Mouse (Mus musculus) frontal cortex, postnatal 25 days (tissue): ENCODE measurements around the gene Wnt8b.
"Not testable (repeated sequence)": the region's sequence is repeated elsewhere in the genome, so short reads cannot be mapped to it uniquely, and the experiment has no call there.

Experiments
- DNase-seq, 2 experiments: peaks; one replicate each; pipeline ENCODE4 v3.0.0; 2022; ENCODE audit warnings: low spot score in 2 of 2

Gene Wnt8b

DNA sequence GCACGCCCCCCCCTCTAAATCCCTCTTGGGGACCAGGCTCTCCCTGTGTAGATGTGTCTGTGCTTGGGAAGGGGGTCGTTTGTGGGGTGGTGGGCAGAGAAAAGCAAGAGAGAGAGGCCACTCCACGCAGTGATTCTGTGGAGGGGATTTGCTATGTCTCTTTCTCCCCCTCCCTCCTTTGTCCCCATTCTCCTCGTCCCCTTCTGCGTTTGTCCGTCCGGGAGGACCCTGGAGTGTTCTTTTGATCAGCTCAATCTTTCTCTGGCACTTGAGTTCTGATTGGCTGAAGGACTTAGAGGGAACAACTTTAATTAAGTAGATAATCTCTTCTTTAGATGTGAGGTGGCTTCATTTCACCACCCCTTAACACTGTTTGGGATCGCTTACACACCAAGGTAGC, at the start of gene Wnt8b:
TSS of gene Wnt8b (plus strand) at position 345 of the 400 bp plus-strand sequence.
- no peak for DNase-seq

DNA sequence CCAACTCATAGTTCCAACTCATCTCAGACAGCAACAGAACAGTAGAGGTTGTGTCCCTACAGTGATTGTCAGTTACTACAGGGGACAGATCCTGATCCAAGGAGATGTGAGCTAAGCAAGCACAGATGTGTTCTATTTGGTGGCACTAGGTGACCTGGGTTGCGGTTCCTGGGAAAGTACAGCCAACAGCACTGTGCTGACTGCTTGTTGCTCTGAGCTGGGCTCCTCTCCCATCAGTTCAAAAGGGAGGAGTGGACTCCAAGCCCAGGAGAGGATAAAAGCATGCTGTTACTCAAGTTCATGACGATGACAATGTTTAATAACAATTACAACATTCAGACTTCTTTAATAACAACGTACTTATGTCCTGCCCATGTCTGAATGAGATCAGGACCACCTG, 47.5 kb upstream of the Wnt8b start:
- DNase-seq: no peak

DNA sequence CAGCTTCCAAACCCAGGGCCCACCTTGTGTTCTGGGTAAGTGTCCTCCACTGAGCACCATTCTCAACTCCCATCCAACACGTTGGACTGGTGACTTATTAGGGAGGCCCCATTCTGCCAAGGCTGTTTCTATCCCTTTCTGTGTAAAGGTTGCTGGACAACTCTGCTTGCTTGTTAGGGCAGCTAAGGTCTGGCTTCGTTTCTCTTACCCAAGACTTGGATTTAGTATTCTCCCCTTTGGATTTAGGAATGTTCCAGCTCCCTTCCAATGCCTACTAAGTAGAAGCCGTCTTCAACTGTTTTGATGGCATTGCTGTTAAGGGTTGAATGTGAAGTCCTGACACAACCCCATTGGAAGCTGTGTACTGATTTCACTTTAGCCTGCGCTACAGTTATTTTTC, 45.3 kb upstream of the Wnt8b start:
- no peak for DNase-seq

DNA sequence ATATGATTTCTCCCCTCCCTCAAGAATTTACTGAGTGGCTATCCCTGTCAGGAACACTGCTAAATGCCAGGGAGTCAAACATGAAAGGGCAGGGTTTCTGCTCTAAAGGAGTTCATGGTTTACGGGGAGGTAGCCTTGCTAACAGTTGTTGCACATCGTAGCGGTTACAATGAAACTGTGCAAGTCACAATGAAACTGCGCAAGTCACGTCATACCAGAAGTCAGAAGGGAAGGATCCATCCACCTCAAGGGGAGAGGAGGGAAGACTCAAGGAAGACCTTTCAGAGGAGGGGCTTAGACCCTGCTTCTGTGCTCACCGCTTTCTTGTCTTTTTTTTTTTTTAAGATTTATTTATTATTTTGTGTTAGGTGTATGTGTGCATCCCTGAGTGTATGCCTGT, 38.4 kb upstream of the Wnt8b start:
- no peak for DNase-seq

DNA sequence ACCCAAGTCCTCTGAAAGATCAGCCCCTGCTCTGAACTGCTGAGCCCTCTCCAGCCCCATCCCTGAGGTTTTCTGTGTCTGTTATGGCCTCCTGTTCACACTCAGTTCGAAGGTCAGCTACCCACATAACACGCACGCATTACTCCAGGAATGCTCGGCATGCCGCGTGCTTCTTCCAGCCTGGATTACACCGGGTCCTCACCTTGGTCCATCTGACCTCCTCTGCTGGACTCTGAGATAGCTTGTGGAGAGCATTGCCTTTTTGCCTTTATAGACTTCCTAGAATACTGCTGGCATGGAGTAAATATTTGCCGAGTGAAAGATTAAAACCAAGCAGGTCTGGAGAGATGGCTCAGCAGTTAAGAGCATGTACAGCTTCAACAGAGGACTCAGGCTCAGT, 37.9 kb upstream of the Wnt8b start:
- no peak for DNase-seq

DNA sequence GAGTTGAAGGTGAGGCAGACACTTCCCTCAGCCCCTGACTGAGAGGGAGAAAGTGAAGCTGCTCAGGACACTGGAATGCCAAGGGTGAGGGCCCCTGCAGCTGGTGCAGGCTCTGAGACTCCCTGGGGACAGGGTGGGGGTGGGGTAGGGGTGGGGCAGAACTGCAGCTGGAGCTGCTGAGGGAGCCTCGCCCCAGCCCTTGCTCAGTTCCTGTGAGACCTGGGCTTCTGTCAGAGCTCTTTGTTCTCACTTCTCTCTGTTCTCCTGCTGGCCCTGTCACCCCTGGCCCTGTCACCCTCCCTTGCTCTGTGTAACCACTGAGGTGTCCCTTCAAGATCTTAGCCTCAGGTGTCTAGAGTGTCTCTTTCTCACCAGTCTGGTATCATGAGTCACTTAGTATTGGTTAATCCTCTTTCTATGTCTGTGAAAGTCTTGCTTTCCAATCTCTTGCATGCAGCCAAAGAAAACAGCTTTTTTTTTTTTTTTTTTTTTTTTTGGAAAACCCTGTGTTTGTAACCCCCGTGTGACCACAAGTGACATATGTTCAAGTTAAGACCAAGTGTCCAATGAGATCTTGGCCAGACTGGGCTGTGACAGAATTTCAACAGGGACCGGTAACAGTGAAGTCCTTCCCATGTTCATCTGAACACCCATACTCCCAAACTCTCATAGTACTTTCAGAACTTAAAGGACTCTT, 35.8 kb upstream of the Wnt8b start:
- no peak for DNase-seq

DNA sequence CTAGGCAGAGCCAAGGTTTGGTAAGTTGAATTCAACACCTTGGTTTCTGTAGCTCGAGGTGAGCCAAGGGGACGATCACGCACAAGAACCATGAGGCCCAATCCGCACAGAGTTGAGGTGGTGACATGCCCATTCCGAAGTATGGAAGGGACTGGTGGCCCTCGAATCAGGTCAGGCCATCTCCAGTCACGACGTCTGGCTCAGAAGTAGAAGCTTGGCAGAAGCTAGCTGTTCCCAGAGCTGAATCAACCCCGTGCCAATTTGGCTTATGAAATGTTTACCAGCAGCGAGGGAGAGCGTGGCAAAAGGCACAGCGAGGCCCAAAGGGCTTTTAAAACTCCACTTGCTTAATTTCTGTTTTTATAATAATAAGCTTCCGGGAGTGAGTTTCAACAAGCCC, 34.6 kb upstream of the Wnt8b start:
- DNase-seq: no peak

DNA sequence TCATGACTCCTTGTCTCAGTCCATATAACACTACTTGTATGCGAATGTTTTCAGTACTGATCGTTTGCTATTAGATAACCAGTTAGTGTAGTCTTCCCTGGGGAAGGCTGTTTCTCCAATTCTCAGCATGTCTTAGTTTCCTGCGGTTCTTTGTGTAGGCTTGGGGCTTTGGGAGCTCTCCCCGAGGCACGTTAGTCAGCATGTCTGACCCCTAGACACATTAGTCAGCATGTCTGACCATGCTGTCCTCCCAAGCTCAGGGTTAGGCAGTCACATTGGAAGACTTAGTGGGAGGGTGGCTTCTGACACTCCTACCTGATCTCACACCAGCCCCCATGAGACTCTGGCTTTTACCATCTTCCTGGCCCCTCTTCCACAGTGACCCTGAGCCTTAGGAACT, 32.8 kb upstream of the Wnt8b start:
- DNase-seq: no peak

DNA sequence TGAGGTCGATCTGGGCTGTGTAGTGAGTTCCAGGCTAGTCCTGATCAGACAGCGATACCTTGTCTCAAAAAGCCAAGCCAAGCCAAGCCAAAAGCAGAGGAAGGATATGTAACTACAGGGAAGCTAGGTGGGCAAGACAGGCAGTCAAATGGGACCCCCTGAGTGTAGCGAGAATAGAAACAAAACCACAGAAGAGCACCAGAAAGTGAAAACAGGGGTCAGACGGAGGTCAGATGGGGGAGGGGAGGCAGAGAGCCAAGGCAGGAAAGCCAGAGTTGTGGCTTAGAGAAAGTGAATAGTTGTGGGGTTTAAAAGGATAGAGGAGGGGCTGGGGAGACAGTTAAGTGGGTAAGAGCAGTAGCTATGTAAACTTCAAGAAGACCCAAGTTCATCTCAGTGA, 31.8 kb upstream of the Wnt8b start:
- no peak for DNase-seq

DNA sequence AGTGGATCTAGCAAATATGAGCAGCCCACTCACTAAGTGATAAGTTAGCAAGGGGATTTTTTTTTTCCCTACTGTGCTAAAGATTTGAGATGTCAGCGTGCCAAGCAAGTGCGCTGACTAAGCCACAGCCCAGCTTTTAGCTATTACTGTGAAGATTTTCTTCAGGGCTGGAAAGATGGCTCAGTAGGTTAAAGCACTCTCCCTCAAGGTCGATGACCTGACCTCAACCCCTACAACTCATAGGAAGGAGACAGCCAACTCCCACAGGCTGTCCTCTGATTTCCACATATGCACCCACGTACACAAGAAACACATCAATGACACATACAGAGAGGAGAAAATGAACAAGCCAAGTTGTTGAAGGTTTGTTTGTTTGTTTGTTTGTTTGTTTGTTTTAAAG, 31.1 kb upstream of the Wnt8b start:
- DNase-seq: no peak

DNA sequence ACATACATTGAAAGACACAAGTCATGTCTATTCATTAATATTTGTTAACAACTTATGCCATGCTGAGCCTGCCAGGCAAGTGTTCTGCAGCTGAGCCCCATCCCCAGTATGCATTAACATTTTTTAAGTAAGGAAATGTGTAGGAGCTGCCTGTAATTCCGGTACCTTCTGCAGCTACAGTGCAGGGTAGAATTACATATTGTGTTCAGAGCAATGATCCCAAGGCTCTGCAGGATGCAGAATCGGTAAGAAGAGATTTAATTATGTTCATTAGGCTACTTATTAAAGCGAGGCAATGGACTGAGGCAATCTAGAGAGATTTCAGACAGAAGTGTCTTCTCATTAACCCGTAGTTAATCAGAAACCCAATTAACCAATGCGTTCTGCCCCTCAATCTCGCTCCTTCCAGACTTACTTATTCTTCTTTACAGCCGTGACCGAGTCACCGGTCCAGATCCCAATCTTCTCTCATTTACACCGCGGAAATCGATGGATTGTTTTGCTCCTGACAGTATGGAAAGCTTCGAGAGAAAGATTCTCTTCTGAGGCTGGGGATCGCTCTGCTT, 27.2 kb upstream of the Wnt8b start:
- not testable (repeated sequence) for DNase-seq

DNA sequence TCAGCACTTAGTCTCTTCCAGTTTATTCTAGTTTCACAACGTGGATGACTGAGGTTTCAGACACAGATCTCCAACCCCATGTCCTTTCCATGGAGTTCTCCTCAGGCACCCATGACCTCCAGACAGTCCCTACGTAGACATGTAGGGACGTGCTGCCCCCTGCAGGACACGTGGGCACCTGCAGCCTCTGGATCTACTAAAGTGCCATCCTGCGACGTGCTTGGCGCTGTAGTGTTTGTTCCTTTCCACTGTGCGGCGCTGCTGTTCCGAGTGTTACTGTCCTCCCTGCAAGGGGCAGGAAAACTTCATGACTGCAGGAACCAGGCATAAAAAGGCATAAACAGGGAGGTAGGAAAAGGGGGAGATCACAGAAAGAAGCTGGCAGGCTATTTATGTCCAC, 19.1 kb upstream of the Wnt8b start:
- DNase-seq: peak; percentile 55

DNA sequence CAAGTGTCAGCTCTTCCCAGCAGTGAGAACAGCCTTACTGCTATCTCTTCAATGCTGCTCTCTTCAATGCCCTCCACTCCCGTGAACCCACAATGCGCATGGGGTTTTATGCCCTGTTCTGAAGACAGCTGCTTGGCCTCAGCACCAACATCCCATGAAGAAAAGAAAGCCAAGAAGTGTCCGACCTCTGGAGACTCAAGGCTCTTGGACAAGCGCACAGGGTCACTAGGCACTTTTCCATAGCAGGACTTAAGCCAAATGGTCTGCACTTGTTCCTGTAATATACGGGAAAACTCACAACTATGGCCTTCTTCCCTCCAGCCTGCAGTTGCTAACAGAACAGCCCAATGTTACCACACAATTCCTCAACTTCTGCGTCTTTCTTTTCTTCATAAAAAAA, 18.0 kb upstream of the Wnt8b start:
- no peak for DNase-seq

DNA sequence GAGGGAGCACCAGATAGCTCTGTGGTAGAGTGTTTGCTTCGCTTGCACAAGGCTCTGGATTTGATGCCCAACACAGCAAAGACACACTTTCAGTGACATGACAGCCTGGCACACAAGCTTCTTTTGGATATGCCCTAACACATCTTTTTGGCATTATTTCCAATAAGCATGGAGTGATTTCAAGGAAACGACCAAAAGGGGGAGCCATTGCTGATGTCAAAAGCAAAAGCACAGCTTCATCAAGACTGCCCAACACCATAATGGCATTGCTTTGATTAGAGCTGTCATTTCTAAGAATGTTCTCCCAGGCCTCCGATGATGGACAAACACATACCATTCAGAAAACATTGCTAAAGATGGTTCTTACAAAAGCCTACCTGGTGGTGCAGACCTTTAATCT, 16.7 kb upstream of the Wnt8b start:
- DNase-seq: no peak

DNA sequence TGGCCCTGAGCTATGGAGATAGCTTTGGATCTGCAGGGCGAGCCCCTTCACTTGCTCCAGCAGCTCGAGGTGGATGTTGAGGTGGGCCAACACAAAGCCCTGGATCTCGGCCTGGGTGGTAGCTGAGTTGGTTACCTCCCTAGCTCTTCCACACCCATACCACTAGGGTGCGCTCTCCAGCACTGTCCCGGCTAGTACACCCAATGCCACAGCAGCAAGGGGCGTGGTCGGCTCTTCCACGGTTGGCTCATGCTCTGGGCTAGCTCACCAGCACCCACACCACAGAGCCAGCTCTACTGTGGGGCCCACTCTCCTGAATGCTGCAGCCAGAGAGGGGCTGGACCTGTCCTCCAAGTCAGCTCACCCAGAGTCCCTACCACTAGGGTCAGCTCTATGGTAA, 6.0 kb upstream of the Wnt8b start:
- no peak for DNase-seq

DNA sequence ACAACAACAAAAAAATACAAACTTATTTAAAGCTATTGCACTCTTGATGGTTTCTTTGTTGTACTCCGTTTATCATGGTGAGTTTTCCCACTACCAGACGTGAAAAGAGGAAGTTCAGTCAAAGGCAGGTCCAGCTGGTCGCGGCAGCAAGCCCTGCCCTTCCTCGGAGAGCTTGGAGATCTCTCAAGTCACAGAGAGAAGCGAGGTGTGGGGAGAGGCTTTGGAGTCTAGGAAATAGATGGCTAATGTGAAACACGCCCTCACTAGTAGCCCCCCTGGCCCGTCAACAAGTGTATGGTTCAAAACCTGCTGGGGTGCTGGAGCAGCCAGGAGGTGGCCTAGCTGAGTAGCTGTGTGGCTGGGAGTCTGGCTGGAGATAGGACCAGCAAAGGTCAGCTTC, 3.2 kb downstream of the Wnt8b start:
- no peak for DNase-seq

DNA sequence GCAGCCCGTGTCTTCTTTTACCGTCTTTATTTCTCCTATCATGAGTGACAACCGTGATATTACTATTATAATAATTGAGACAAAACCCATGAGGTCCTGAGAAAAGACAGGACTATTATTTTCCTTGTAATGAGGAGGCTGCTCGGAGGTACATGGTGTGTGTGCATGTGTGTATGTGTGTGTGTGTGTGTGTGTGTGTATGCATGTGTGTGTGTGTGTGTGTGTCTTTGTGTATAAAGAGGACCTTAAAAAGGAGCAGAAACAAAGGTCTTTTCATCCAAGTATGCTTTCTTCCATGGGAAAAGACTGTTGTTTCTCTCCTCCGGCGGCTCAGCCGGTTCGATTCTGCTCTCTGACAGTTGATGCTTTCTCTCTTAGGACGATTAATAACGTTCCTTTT, 3.7 kb downstream of the Wnt8b start:
- no peak for DNase-seq

DNA sequence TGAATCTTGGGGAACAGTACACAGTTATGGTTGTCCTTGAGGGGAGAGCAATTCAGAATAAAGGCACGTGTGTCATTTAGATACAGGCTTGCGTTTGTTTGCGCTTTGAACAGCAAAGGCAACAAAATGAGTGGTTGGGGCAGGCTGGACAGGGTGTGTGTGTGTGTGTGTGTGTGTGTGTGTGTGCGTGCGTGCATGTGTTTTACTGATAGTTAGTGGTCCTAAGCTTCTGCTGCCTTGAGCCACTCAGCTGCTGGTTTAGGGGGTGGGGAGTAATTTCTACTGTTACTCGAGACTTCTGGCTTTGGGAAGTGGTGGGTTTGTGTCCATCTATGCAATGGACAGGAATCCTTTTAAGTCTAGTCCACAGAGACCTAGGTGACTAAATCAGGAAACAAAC, 5.7 kb downstream of the Wnt8b start:
- DNase-seq: no peak

DNA sequence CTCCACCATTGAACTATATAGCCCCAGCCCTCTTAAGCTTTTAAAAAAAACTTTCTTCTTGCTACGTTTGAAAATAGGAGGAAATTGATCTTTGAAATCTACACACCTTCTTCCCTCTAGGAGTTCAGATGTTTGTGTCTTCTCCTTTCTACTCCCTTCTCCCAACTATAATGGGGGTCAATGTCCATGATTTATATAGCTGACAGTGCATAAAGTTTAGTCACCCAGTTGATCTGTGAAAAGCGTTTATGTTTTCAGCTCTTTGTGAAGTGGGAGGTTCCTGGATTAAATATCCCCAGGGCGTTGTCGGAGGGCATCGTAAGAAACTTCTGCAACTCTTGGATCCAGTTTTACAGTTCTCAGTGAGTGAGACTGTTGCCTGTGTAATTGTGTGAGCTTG, 7.0 kb downstream of the Wnt8b start:
- no peak for DNase-seq

DNA sequence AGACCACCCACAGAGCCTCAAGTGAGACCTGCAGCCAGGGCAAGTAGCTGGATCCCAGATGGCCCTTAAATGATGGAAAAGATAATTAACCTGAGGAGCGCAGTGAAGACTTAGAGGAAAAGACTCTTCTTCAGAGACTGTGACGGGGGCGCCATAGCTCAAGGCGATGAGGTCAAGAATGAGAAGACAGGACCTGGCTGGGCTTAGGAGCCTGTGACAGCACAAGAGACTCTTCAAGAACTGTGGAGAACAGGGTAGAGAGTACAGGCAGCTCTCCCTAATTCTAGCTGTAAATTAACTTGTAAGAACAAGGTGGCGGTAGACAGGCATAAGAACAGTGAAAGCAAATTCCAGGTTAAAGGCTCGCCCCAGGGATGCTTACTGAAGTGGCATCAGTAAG, 8.7 kb downstream of the Wnt8b start:
- no peak for DNase-seq

DNA sequence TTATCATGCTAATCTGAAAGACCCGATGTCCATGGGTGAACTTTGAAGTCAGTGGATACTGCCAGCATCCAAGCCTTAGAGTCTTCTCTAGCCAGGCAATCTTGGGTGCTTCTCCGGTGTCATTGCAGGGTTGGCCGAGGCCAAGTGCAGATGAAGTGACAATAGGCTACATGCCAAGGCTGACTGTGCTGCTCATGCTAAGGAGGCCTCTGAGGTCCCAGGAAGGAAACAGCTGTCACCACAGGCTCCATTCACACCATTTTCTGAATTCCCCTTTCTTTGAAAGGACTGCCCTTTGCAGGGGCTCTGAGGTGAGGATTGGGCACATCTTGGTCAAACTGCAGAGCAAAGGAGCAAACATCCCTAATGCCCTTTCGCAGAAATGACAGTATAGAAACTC, 9.5 kb downstream of the Wnt8b start:
- DNase-seq: no peak

DNA sequence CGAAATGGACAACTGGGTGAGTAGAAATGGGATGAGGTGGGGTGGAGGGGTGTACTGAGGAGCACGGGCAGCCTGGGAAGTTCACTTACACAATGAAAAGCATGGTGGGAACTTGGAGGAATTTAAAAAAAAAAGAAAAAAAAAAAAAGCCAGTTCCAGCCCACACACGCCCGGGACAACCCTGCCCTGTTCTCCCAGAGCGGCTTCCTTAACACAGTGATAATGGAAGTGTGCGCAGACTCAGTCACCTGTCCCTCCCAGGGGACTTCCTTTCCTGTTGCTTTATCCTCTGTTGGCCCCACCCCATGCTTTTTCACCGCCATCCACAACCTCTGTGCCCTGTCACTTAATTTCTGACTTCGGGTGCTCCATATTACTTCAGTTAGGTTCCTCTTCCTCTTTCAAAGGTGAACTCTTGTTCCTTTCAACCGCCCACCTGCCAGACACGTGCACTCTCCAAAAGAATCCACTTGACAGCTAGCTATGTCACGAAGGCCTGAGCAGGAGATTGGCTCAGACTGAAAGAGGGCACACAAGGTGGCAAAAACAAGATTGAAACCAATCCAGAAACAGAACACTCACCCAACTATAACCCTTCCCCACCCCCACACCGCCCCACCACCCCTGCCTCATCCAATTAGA, 17.4 kb downstream of the Wnt8b start:
- DNase-seq: no peak

DNA sequence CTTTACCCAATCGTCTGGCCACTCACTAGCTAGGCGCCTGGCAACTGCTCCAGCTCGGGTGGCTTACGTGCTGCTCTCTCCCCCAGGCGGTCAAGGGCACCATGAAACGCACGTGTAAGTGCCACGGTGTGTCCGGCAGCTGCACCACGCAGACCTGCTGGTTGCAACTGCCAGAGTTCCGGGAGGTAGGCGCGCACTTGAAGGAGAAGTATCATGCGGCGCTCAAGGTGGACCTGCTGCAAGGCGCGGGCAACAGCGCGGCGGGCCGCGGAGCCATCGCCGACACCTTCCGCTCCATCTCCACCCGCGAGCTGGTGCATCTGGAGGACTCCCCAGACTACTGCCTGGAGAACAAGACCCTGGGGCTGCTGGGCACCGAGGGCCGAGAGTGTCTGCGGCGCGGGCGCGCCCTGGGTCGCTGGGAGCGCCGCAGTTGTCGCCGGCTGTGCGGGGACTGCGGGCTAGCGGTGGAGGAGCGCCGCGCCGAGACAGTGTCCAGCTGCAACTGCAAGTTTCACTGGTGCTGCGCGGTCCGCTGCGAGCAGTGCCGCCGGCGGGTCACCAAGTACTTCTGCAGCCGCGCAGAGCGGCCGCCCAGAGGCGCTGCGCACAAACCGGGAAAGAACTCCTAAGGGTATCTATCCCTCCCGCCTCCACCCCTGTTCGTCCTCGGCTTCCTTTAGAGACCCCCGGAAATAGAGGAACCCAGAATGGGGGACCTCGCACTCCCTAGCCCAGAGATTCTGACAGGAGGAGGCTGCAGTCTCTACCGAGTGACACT, 18.4 kb downstream of the Wnt8b start:
- no peak for DNase-seq
